In the genomic region with DNA sequence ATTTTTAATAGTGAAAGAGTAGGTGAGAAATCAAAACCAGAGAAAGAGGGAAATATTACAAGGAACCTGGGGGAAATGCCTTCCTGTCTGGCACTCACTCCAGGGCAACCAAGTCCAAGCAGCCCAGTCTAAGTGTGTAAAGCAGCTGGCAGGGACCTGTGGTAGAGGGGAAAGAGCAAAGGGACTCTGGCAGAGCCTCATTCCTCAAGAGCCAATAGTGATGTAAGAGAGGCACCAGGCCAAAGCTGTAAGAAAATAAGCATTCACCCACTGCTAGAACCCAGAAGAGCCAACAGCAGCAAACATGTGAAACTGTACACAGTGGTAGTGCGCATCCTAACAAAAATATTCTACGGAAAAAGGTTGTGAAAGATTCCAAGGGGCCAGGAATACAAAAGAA, we compare ENCODE assay signal across 9 mouse cellular contexts.
DNase-seq lines count a peak whose midpoint lies in the region; ATAC-seq lines count a peak whose summit lies in the region.
"Had no signal": no experiment of that assay in that cellular context is flagged by ENCODE, and none has a peak within 500 bp of the region (broad histone marks: within the 10 kb centered on the region; RNA-seq: fewer than 3 reads in every experiment).

No protein-coding gene starts in this region.

- peak; percentile 69 for DNase-seq in kidney, adult 11 months
- no peak for DNase-seq in kidney, postnatal 10 days
- DNase-seq in adrenal gland, postnatal 14 days = peak; percentile 60
- DNase-seq in layer of hippocampus, adult 18-20 months (ENCODE audit: low spot score in 2 of 2) = peak; percentile 8 to 40
- no peak for DNase-seq in thymus, postnatal 14 days
- no peak for DNase-seq in spleen, postnatal 10 days (ENCODE audit: low spot score in 2 of 2)

- no peak overlapping the region for H3K4me3 ChIP-seq in forebrain, embryonic 16.5 days (replicated peaks; ENCODE audit: low read length)
- no peak overlapping the region for H3K4me3 ChIP-seq in neural tube, embryonic 14.5 days (ENCODE audit: low read depth, low read length)
- H3K4me3 ChIP-seq: embryonic facial prominence, embryonic 12.5 days had no signal

- H3K27me3 ChIP-seq in forebrain, embryonic 16.5 days (replicated peaks; ENCODE audit: control insufficient read depth, insufficient read depth, low read length) = no peaks in the 10 kb centered on the region
- no peaks in the 10 kb centered on the region for H3K27me3 ChIP-seq in neural tube, embryonic 14.5 days (ENCODE audit: control insufficient read depth, insufficient read depth, low read length)
- H3K27me3 ChIP-seq: embryonic facial prominence, embryonic 12.5 days had no signal

- peak; percentile 92 for ATAC-seq in forebrain, embryonic 16.5 days
- ATAC-seq in neural tube, embryonic 14.5 days (ENCODE audit: low read depth) = peak; percentile 74

- no peak overlapping the region for H3K9ac ChIP-seq in forebrain, embryonic 16.5 days (replicated peaks; ENCODE audit: low read depth, low read length)
- H3K9ac ChIP-seq in neural tube, embryonic 14.5 days (replicated peaks; ENCODE audit: low read depth, low read length) = no peak overlapping the region
- H3K9ac ChIP-seq: embryonic facial prominence, embryonic 12.5 days had no signal

- no peaks in the 10 kb centered on the region for H3K9me3 ChIP-seq in forebrain, embryonic 16.5 days (ENCODE audit: control insufficient read depth, low read length)
- H3K9me3 ChIP-seq in neural tube, embryonic 14.5 days (ENCODE audit: control insufficient read depth, low read length) = no peaks in the 10 kb centered on the region
- H3K9me3 ChIP-seq: embryonic facial prominence, embryonic 12.5 days had no signal

- no peaks in the 10 kb centered on the region for H3K36me3 ChIP-seq in forebrain, embryonic 16.5 days (ENCODE audit: control insufficient read depth, insufficient read depth)
- H3K36me3 ChIP-seq in neural tube, embryonic 14.5 days (ENCODE audit: control insufficient read depth, insufficient read depth, low read length) = no peaks in the 10 kb centered on the region

- H3K4me2 ChIP-seq in forebrain, embryonic 16.5 days (ENCODE audit: low read length) = no peak overlapping the region
- no peak overlapping the region for H3K4me2 ChIP-seq in neural tube, embryonic 14.5 days (ENCODE audit: low read depth, low read length)
- H3K4me2 ChIP-seq: embryonic facial prominence, embryonic 12.5 days had no signal

- H3K4me1 ChIP-seq in forebrain, embryonic 16.5 days (replicated peaks; ENCODE audit: control insufficient read depth, insufficient read depth, low read length) = peaks cover 23% of the 10 kb centered on the region
- H3K4me1 ChIP-seq in neural tube, embryonic 14.5 days (ENCODE audit: control insufficient read depth, insufficient read depth, low read length) = peaks cover 17% of the 10 kb centered on the region

- WGBS in forebrain, embryonic 16.5 days = 41% methylated on average over 2 of the region's 2 CpGs
- 77% methylated on average over 2 of the region's 2 CpGs for WGBS in neural tube, embryonic 14.5 days

- H3K27ac ChIP-seq in forebrain, embryonic 16.5 days (ENCODE audit: low read length) = peak overlapping the region; percentile 28; the same call in 1 of the 2 replicates
- no peak overlapping the region for H3K27ac ChIP-seq in neural tube, embryonic 14.5 days (ENCODE audit: low read depth, low read length)
- H3K27ac ChIP-seq: embryonic facial prominence, embryonic 12.5 days had no signal

Comparison
In these comparisons a context has a peak if more than half of its experiments do, and no peak if none do; other contexts are left out.
1. DNase-seq: peak in kidney, adult 11 months (single experiment), adrenal gland, postnatal 14 days (single experiment) and layer of hippocampus, adult 18-20 months (2 of 2); none in kidney, postnatal 10 days (single experiment), thymus, postnatal 14 days (single experiment) and spleen, postnatal 10 days (0 of 2).